Mouse (Mus musculus) adrenal gland, adult 2 months (tissue): ENCODE results near the gene Phlpp1. TPM values are rescaled to one million over a fixed set of nuclear protein-coding genes. Genes with fewer than 3 reads are reported as not detected.
A peak's percentile ranks its signal among the peaks of the same experiment; 100 is the strongest.

Experiments
- DNase-seq: peaks from one replicate; pipeline ENCODE4 v3.0.0; 2021
- polyA plus RNA-seq: library from polyadenylated mRNA; depleted of rRNA; stranded (reverse); fragments of >200 nt; gene quantifications from 2 replicates; pipeline ENCODE4 v1.2.3, GENCODE M21; 2012
- total RNA-seq, 2 experiments: library from RNA; stranded (reverse); gene quantifications; 2 replicates each; pipeline ENCODE4 v1.2.3; 2021

Gene Phlpp1
- total and polyA plus RNA-seq, 3 experiments = 13.3 to 18.0 (median 14.1) TPM

- no peak for DNase-seq
Measured at GRCm38 (mm10) chr1:106164111-106164510, 7.4 kb upstream of the Phlpp1 start.

- DNase-seq = no peak
Measured at GRCm38 (mm10) chr1:106168001-106168400, 3.6 kb upstream of the Phlpp1 start.

GRCm38 (mm10) chr1:106168801-106169200 is 2.8 kb upstream of the Phlpp1 start:
- DNase-seq = no peak

- DNase-seq = no peak
Measured at GRCm38 (mm10) chr1:106169741-106170265, 1.7 kb upstream of the Phlpp1 start.

GRCm38 (mm10) chr1:106172301-106172930 is 864 bp downstream of the Phlpp1 start:
- peak; percentile 78 for DNase-seq

- DNase-seq = peak; percentile 65
Measured at GRCm38 (mm10) chr1:106172931-106173371, 1.4 kb downstream of the Phlpp1 start.

GRCm38 (mm10) chr1:106173621-106174156 is 2.1 kb downstream of the Phlpp1 start:
- no peak for DNase-seq

- no peak for DNase-seq
Measured at GRCm38 (mm10) chr1:106174598-106174997, 3.0 kb downstream of the Phlpp1 start.

GRCm38 (mm10) chr1:106175360-106175759 is 3.8 kb downstream of the Phlpp1 start:
- DNase-seq = no peak

GRCm38 (mm10) chr1:106176791-106177190 is 5.2 kb downstream of the Phlpp1 start:
- no peak for DNase-seq

- no peak for DNase-seq
Measured at GRCm38 (mm10) chr1:106177868-106178790, 6.6 kb downstream of the Phlpp1 start.

GRCm38 (mm10) chr1:106183701-106184100 is 12.1 kb downstream of the Phlpp1 start:
- no peak for DNase-seq

GRCm38 (mm10) chr1:106184780-106185460 is 13.4 kb downstream of the Phlpp1 start:
- DNase-seq = no peak

GRCm38 (mm10) chr1:106185461-106185924 is 13.9 kb downstream of the Phlpp1 start:
- DNase-seq = no peak

- no peak for DNase-seq
Measured at GRCm38 (mm10) chr1:106186062-106186461, 14.5 kb downstream of the Phlpp1 start.

GRCm38 (mm10) chr1:106187480-106187879 is 15.9 kb downstream of the Phlpp1 start:
- no peak for DNase-seq

GRCm38 (mm10) chr1:106188756-106189155 is 17.2 kb downstream of the Phlpp1 start:
- DNase-seq = no peak

GRCm38 (mm10) chr1:106189311-106189710 is 17.8 kb downstream of the Phlpp1 start:
- DNase-seq = no peak

GRCm38 (mm10) chr1:106190695-106191094 is 19.1 kb downstream of the Phlpp1 start:
- no peak for DNase-seq

- no peak for DNase-seq
Measured at GRCm38 (mm10) chr1:106191885-106192284, 20.3 kb downstream of the Phlpp1 start.

GRCm38 (mm10) chr1:106192864-106193470 is 21.4 kb downstream of the Phlpp1 start:
- DNase-seq = no peak
